Mouse (Mus musculus): ENCODE measurements around the gene Sh3gl1. TPM values are rescaled to one million over a fixed set of nuclear protein-coding genes. Genes with fewer than 3 reads are reported as not detected.
A peak's percentile ranks its signal among the peaks of the same experiment; 100 is the strongest.

Sh3gl1 gene
- polyA plus RNA-seq, 1 experiment from 2014 or later, result 108 TPM

- Histone ChIP-seq H3K4me2 (no peak overlapping the region), H3K9ac (no peak overlapping the region), H3K9me3 (no peaks in the 10 kb centered on the region), H3K27me3 (no peaks in the 10 kb centered on the region), H3K4me1 (replicated peaks) (peaks cover 13% of the 10 kb centered on the region), H3K36me3 (peaks cover 50% of the 10 kb centered on the region), H3K27ac (replicated peaks) (peak overlapping the region; percentile 37; the same call in 1 of the 2 replicates), H3K4me3 (no peak overlapping the region)
- 80% methylated on average over 15 of the region's 15 CpGs for WGBS
- ATAC-seq (ENCODE audit: low FRiP score, low read depth), result no peak
Measured at GRCm38 (mm10) chr17:56016793-56017785, 19.3 kb downstream of the Sh3gl1 start.

- Histone ChIP-seq H3K9me3 (no peaks in the 10 kb centered on the region), H3K36me3 (peaks cover 50% of the 10 kb centered on the region), H3K27me3 (no peaks in the 10 kb centered on the region), H3K4me1 (replicated peaks) (peaks cover 10% of the 10 kb centered on the region), H3K4me2 (no peak overlapping the region), H3K27ac (replicated peaks) (no peak overlapping the region), H3K4me3 (no peak overlapping the region), H3K9ac (no peak overlapping the region)
- no peak for ATAC-seq (ENCODE audit: low FRiP score, low read depth)
- 90% methylated on average over 8 of the region's 8 CpGs for WGBS
Measured at GRCm38 (mm10) chr17:56016382-56016781, 20.1 kb downstream of the Sh3gl1 start.

GRCm38 (mm10) chr17:56015293-56015692, 21.1 kb downstream of the Sh3gl1 start:
- Histone ChIP-seq H3K27me3 (no peaks in the 10 kb centered on the region), H3K4me2 (no peak overlapping the region), H3K4me3 (no peak overlapping the region), H3K9ac (no peak overlapping the region), H3K27ac (replicated peaks) (no peak overlapping the region), H3K4me1 (replicated peaks) (peaks cover 15% of the 10 kb centered on the region), H3K9me3 (no peaks in the 10 kb centered on the region), H3K36me3 (peaks cover 50% of the 10 kb centered on the region)
- ATAC-seq (ENCODE audit: low FRiP score, low read depth), result no peak
- WGBS, result 98% methylated on average over 9 of the region's 9 CpGs

GRCm38 (mm10) chr17:56011441-56011840, 25.0 kb downstream of the Sh3gl1 start:
- no peaks in the 10 kb centered on the region for H3K27me3 ChIP-seq
- 82% methylated on average over 7 of the region's 7 CpGs for WGBS
- H3K4me1 ChIP-seq (replicated peaks), result peaks cover 30% of the 10 kb centered on the region
- peak overlapping the region; percentile 98; the same call in 1 of the 2 replicates for H3K4me2 ChIP-seq
- H3K36me3 ChIP-seq, result peaks cover 24% of the 10 kb centered on the region
- H3K9ac ChIP-seq, result no peak overlapping the region
- ATAC-seq (ENCODE audit: low FRiP score, low read depth), result no peak
- no peaks in the 10 kb centered on the region for H3K9me3 ChIP-seq
- no peak overlapping the region for H3K4me3 ChIP-seq
- no peak overlapping the region for H3K27ac ChIP-seq (replicated peaks)

GRCm38 (mm10) chr17:56010681-56011080, 25.8 kb downstream of the Sh3gl1 start:
- Histone ChIP-seq H3K27ac (replicated peaks) (no peak overlapping the region), H3K36me3 (peaks cover 17% of the 10 kb centered on the region), H3K4me1 (replicated peaks) (peaks cover 30% of the 10 kb centered on the region), H3K4me3 (peak overlapping the region; percentile 79), H3K9ac (peak overlapping the region; percentile 81; the same call in 1 of the 2 replicates), H3K4me2 (peak overlapping the region; percentile 98), H3K27me3 (no peaks in the 10 kb centered on the region), H3K9me3 (no peaks in the 10 kb centered on the region)
- ATAC-seq (ENCODE audit: low FRiP score, low read depth), result no peak
- WGBS, result 13% methylated on average over 9 of the region's 9 CpGs

- Histone ChIP-seq H3K4me2 (peak overlapping the region; percentile 98), H3K4me3 (peak overlapping the region; percentile 79), H3K4me1 (replicated peaks) (peaks cover 30% of the 10 kb centered on the region), H3K27me3 (no peaks in the 10 kb centered on the region), H3K9me3 (no peaks in the 10 kb centered on the region), H3K27ac (replicated peaks) (peak overlapping the region; percentile 96; the same call in 1 of the 2 replicates), H3K36me3 (peaks cover 13% of the 10 kb centered on the region), H3K9ac (peak overlapping the region; percentile 81)
- no peak for ATAC-seq (ENCODE audit: low FRiP score, low read depth)
- WGBS, result 71% methylated on average over 14 of the region's 14 CpGs
Measured at GRCm38 (mm10) chr17:56010255-56010654, 26.2 kb downstream of the Sh3gl1 start.

GRCm38 (mm10) chr17:56009962-56010240, 26.5 kb downstream of the Sh3gl1 start:
- no peaks in the 10 kb centered on the region for H3K27me3 ChIP-seq
- peak overlapping the region; percentile 79 for H3K4me3 ChIP-seq
- ATAC-seq (ENCODE audit: low FRiP score, low read depth), result no peak
- peak overlapping the region; percentile 96 for H3K27ac ChIP-seq (replicated peaks)
- H3K36me3 ChIP-seq, result peaks cover 9% of the 10 kb centered on the region
- peak overlapping the region; percentile 81 for H3K9ac ChIP-seq
- peaks cover 30% of the 10 kb centered on the region for H3K4me1 ChIP-seq (replicated peaks)
- H3K4me2 ChIP-seq, result peak overlapping the region; percentile 98
- 36% methylated on average over 2 of the region's 2 CpGs for WGBS
- no peaks in the 10 kb centered on the region for H3K9me3 ChIP-seq

GRCm38 (mm10) chr17:56009088-56009961, 27.1 kb downstream of the Sh3gl1 start:
- peak; percentile 90 for ATAC-seq (ENCODE audit: low FRiP score, low read depth)
- Histone ChIP-seq H3K9me3 (no peaks in the 10 kb centered on the region), H3K27ac (replicated peaks) (peak overlapping the region; percentile 96), H3K9ac (peak overlapping the region; percentile 81), H3K4me3 (peak overlapping the region; percentile 79), H3K36me3 (peaks cover 6% of the 10 kb centered on the region), H3K4me2 (peak overlapping the region; percentile 98), H3K4me1 (replicated peaks) (peaks cover 30% of the 10 kb centered on the region), H3K27me3 (no peaks in the 10 kb centered on the region)
- under 1% methylated on average over 60 of the region's 62 CpGs for WGBS

- under 1% methylated on average over 21 of the region's 21 CpGs for WGBS
- H3K4me3 ChIP-seq, result peak overlapping the region; percentile 79
- peaks cover 30% of the 10 kb centered on the region for H3K4me1 ChIP-seq (replicated peaks)
- H3K9ac ChIP-seq, result peak overlapping the region; percentile 81
- H3K27me3 ChIP-seq, result no peaks in the 10 kb centered on the region
- H3K4me2 ChIP-seq, result peak overlapping the region; percentile 98
- peak overlapping the region; percentile 96 for H3K27ac ChIP-seq (replicated peaks)
- peak; percentile 95 for ATAC-seq (ENCODE audit: low FRiP score, low read depth)
- peaks cover 6% of the 10 kb centered on the region for H3K36me3 ChIP-seq
- H3K9me3 ChIP-seq, result no peaks in the 10 kb centered on the region
Measured at GRCm38 (mm10) chr17:56008356-56009087, 27.9 kb downstream of the Sh3gl1 start.

GRCm38 (mm10) chr17:56007444-56008355, 28.7 kb downstream of the Sh3gl1 start:
- ATAC-seq (ENCODE audit: low FRiP score, low read depth), result no peak
- no peak overlapping the region for H3K9ac ChIP-seq
- H3K9me3 ChIP-seq, result no peaks in the 10 kb centered on the region
- H3K27me3 ChIP-seq, result no peaks in the 10 kb centered on the region
- H3K4me2 ChIP-seq, result peak overlapping the region; percentile 98
- H3K4me3 ChIP-seq, result peak overlapping the region; percentile 79
- H3K27ac ChIP-seq (replicated peaks), result peak overlapping the region; percentile 96
- peaks cover 30% of the 10 kb centered on the region for H3K4me1 ChIP-seq (replicated peaks)
- 29% methylated on average over 14 of the region's 14 CpGs for WGBS
- no peaks in the 10 kb centered on the region; the same call in 1 of the 2 replicates for H3K36me3 ChIP-seq
